Mouse (Mus musculus) MEL (cell line): ENCODE data around the gene Nfatc3. TPM values are rescaled to one million over a fixed set of nuclear protein-coding genes. Genes with fewer than 3 reads are reported as not detected.
"Not testable (repeated sequence)": the region's sequence is repeated elsewhere in the genome, so short reads cannot be mapped to it uniquely, and the experiment has no call there.

ENCODE experiments used
- DNase-seq: peaks from one replicate; pipeline ENCODE4 v3.0.0; 2011; ENCODE audit warnings: low read depth, low spot score
- H3K27ac ChIP-seq: 2 replicates; pipeline ENCODE4 v1.5.1; 2012; ENCODE audit warnings: low read depth, mild to moderate bottlenecking, control low read depth, low read length, moderate library complexity; ENCODE audit not compliant: control insufficient read depth
- H3K27me3 ChIP-seq, 2 experiments: fragments of 150-350 bp in 1 of 2; sonication (generic) in 1 of 2; 2 replicates each; pipeline ENCODE4 v1.6.1; 2012; ENCODE audit warnings: low read length in 2 of 2, mild to moderate bottlenecking in 2 of 2, improper control_type of control experiment in 1 of 2, moderate library complexity in 1 of 2; ENCODE audit not compliant: insufficient read depth in 2 of 2, control insufficient read depth in 1 of 2
- H3K36me3 ChIP-seq, 2 experiments: 2 replicates each; pipeline ENCODE4 v1.6.1; 2012 to 2014; ENCODE audit warnings: low read length in 2 of 2, improper control_type of control experiment in 1 of 2, inconsistent platforms in 1 of 2, mild to moderate bottlenecking in 1 of 2; ENCODE audit not compliant: insufficient read depth in 2 of 2, control insufficient read depth in 1 of 2
- H3K4me1 ChIP-seq, 2 experiments: fragments of 150-350 bp in 1 of 2; sonication (generic) in 1 of 2; 2 replicates each; pipeline ENCODE4 v1.6.1; 2012; ENCODE audit warnings: low read length in 2 of 2, improper control_type of control experiment in 1 of 2, mild to moderate bottlenecking in 1 of 2; ENCODE audit not compliant: insufficient read depth in 2 of 2, control insufficient read depth in 1 of 2
- H3K4me3 ChIP-seq, 2 experiments: fragments of 150-350 bp in 1 of 2; sonication (generic) in 1 of 2; 2 replicates each; pipeline ENCODE4 v1.5.1; 2012; ENCODE audit warnings: low read depth in 2 of 2, low read length in 2 of 2, mild to moderate bottlenecking in 2 of 2, moderate library complexity in 2 of 2, control low read depth in 1 of 2, improper control_type of control experiment in 1 of 2; ENCODE audit not compliant: control insufficient read depth in 1 of 2, insufficient read depth in 1 of 2
- H3K79me2 ChIP-seq: 2 replicates; pipeline ENCODE4 v1.6.1; 2012; ENCODE audit warnings: mild to moderate bottlenecking, low read length, moderate library complexity; ENCODE audit not compliant: control insufficient read depth, poor library complexity, insufficient read depth
- H3K9ac ChIP-seq: 2 replicates; pipeline ENCODE4 v1.6.1; 2012; ENCODE audit warnings: low read depth, mild to moderate bottlenecking, control low read depth, low read length, moderate library complexity; ENCODE audit not compliant: control insufficient read depth, poor library complexity, severe bottlenecking
- H3K9me3 ChIP-seq: fragments of 150-350 bp; sonication (generic); replicated peaks from 2 replicates; pipeline ENCODE4 v1.6.1; 2012; ENCODE audit warnings: mild to moderate bottlenecking, low read length, improper control_type of control experiment, moderate library complexity; ENCODE audit not compliant: insufficient read depth
- CTCF ChIP-seq, 3 experiments: IDR thresholded peaks in 2 of 3; conservative IDR thresholded peaks in 1 of 3; 2 replicates each; pipeline ENCODE4 v1.5.1; 2011 to 2012; ENCODE audit warnings: low read length in 3 of 3, low read depth in 2 of 3, mild to moderate bottlenecking in 2 of 3, improper control_type of control experiment in 1 of 3, inconsistent platforms in 1 of 3, mixed read lengths in 1 of 3, moderate library complexity in 1 of 3; ENCODE audit not compliant: control insufficient read depth in 1 of 3, insufficient read depth in 1 of 3, poor library complexity in 1 of 3, severe bottlenecking in 1 of 3
- ELF1 ChIP-seq: IDR thresholded peaks from 2 replicates; pipeline ENCODE4 v1.6.1; 2014; ENCODE audit warnings: low read depth, mild to moderate bottlenecking, inconsistent platforms, low read length, improper control_type of control experiment, moderate library complexity
- EP300 ChIP-seq, 2 experiments: IDR thresholded peaks; 2 replicates each; pipeline ENCODE4 v1.6.1; 2011; ENCODE audit warnings: improper control_type of control experiment in 2 of 2, low read length in 2 of 2, low read depth in 1 of 2, mild to moderate bottlenecking in 1 of 2
- ETS1 ChIP-seq: IDR thresholded peaks from 2 replicates; pipeline ENCODE4 v1.6.1; 2012; ENCODE audit warnings: low read depth, mild to moderate bottlenecking, inconsistent platforms, low read length, improper control_type of control experiment, moderate library complexity
- GATA1 ChIP-seq: IDR thresholded peaks from 2 replicates; pipeline ENCODE4 v1.6.1; 2011; ENCODE audit warnings: low read depth, low read length, improper control_type of control experiment
- HCFC1 ChIP-seq: IDR thresholded peaks from 2 replicates; pipeline ENCODE4 v1.6.1; 2012; ENCODE audit warnings: low read depth, mild to moderate bottlenecking, inconsistent platforms, low read length, improper control_type of control experiment, moderate library complexity
- JUND ChIP-seq: IDR thresholded peaks from 2 replicates; pipeline ENCODE4 v1.6.1; 2011; ENCODE audit warnings: low read depth, mild to moderate bottlenecking, improper control_type of control experiment, low read length
- KAT2A ChIP-seq: conservative IDR thresholded peaks from 2 replicates; pipeline ENCODE4 v1.6.1; 2012; ENCODE audit warnings: low read depth, low read length, improper control_type of control experiment, inconsistent platforms
- MAFK ChIP-seq: IDR thresholded peaks from 2 replicates; pipeline ENCODE4 v1.6.1; 2011; ENCODE audit warnings: low read depth, mild to moderate bottlenecking, low read length, improper control_type of control experiment, borderline replicate concordance
- MAX ChIP-seq: IDR thresholded peaks from 2 replicates; pipeline ENCODE4 v1.6.1; 2011; ENCODE audit warnings: low read length, improper control_type of control experiment
- MAZ ChIP-seq: IDR thresholded peaks from 2 replicates; pipeline ENCODE4 v1.6.1; 2012; ENCODE audit warnings: low read depth, mild to moderate bottlenecking, inconsistent platforms, low read length, improper control_type of control experiment
- MYB ChIP-seq: IDR thresholded peaks from 2 replicates; pipeline ENCODE4 v1.6.1; 2011; ENCODE audit warnings: mild to moderate bottlenecking, low read depth, low read length, improper control_type of control experiment
- MYC ChIP-seq: IDR thresholded peaks from 2 replicates; pipeline ENCODE4 v1.6.1; 2011; ENCODE audit warnings: low read depth, mild to moderate bottlenecking, low read length, improper control_type of control experiment, moderate library complexity
- NRF1 ChIP-seq: IDR thresholded peaks from 2 replicates; pipeline ENCODE4 v1.6.1; 2014; ENCODE audit warnings: low read depth, mild to moderate bottlenecking, inconsistent platforms, low read length, improper control_type of control experiment, moderate library complexity; ENCODE audit not compliant: poor library complexity, insufficient read depth, severe bottlenecking
- POLR2A ChIP-seq, 2 experiments: IDR thresholded peaks; 2 replicates each; pipeline ENCODE4 v1.6.1; 2011 to 2012; ENCODE audit warnings: low read length in 2 of 2, mild to moderate bottlenecking in 2 of 2, control low read depth in 1 of 2, improper control_type of control experiment in 1 of 2, low read depth in 1 of 2, moderate library complexity in 1 of 2; ENCODE audit not compliant: control insufficient read depth in 1 of 2, insufficient read depth in 1 of 2, poor library complexity in 1 of 2
- RAD21 ChIP-seq: IDR thresholded peaks from 2 replicates; pipeline ENCODE4 v1.6.1; 2011; ENCODE audit warnings: mild to moderate bottlenecking, low read depth, low read length, improper control_type of control experiment
- RCOR1 ChIP-seq: IDR thresholded peaks from 2 replicates; pipeline ENCODE4 v1.6.1; 2012; ENCODE audit warnings: low read depth, mild to moderate bottlenecking, inconsistent platforms, low read length, improper control_type of control experiment
- SIN3A ChIP-seq: IDR thresholded peaks from 2 replicates; pipeline ENCODE4 v1.6.1; 2012; ENCODE audit warnings: low read length, improper control_type of control experiment, inconsistent platforms
- TAL1 ChIP-seq: IDR thresholded peaks from 2 replicates; pipeline ENCODE4 v1.6.1; 2012; ENCODE audit warnings: mild to moderate bottlenecking, inconsistent platforms, low read length, moderate library complexity, mixed read lengths
- TBP ChIP-seq: IDR thresholded peaks from 2 replicates; pipeline ENCODE4 v1.8.0; 2011; ENCODE audit warnings: low read depth, low read length, improper control_type of control experiment
- TCF12 ChIP-seq: IDR thresholded peaks from 2 replicates; pipeline ENCODE4 v1.6.1; 2014; ENCODE audit warnings: low read depth, mild to moderate bottlenecking, inconsistent platforms, low read length, improper control_type of control experiment, moderate library complexity
- UBTF ChIP-seq: IDR thresholded peaks from 2 replicates; pipeline ENCODE4 v1.6.1; 2012; ENCODE audit warnings: low read depth, mild to moderate bottlenecking, inconsistent platforms, low read length, improper control_type of control experiment, moderate library complexity, borderline replicate concordance; ENCODE audit not compliant: insufficient read depth
- ZNF384 ChIP-seq: IDR thresholded peaks from 2 replicates; pipeline ENCODE4 v1.6.1; 2012; ENCODE audit warnings: low read depth, mild to moderate bottlenecking, inconsistent platforms, low read length, improper control_type of control experiment
- polyA plus RNA-seq, 2 experiments: library from polyadenylated mRNA; stranded (reverse) in 1 of 2; unstranded in 1 of 2; fragments of >175 nt in 1 of 2; fragments of >200 nt in 1 of 2; gene quantifications; 2 replicates each; pipeline versions ENCODE4 v1.2.1 to v1.2.4; 2012; ENCODE audit warnings: low replicate concordance in 2 of 2, low read depth in 1 of 2; ENCODE audit not compliant: insufficient read length in 2 of 2, insufficient read depth in 1 of 2, missing spikeins in 1 of 2
- total RNA-seq: library from RNA; depleted of rRNA; stranded (reverse); fragments of 300-350 nt; gene quantifications from 2 replicates; pipeline ENCODE4 v1.2.3, GENCODE M21; 2012

The Nfatc3 gene
- total and polyA plus RNA-seq, 3 experiments, result 14.4 to 59.3 (median 50.2) TPM

DNA sequence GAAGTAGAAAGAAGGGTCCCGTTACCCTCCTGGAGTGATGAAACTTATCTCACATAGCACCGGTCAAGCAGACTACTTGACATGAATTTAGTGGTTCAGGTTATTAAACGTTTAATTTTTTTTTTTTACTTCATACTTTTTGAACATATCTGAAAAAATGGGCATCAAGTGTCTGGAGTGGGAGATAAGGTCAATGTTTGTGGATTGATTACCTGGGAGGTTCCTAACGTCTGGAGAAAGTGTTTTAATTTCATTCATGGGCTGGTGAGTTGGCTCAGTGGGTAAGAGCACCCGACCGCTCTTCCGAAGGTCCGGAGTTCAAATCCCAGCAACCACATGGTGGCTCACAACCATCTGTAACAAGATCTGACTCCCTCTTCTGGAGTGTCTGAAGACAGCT, 46.4 kb upstream of the Nfatc3 start:
- H3K27me3 ChIP-seq, H3K9me3 ChIP-seq: not testable (repeated sequence)
- DNase-seq, result peak; percentile 63
- H3K79me2 ChIP-seq, result peaks cover 16% of the 10 kb centered on the region
- H3K36me3 ChIP-seq, result peaks cover 0 to 24% of the 10 kb centered on the region in 2 experiments; a peak in 3 of 4 replicates
- H3K4me1 ChIP-seq, result peaks cover 7 to 21% of the 10 kb centered on the region in 2 experiments
- peak overlapping the region; percentile 88 for H3K9ac ChIP-seq
- peak overlapping the region; percentile 66 to 92 for H3K4me3 ChIP-seq
- peak overlapping the region; percentile 82 for H3K27ac ChIP-seq
- TF ChIP-seq ZNF384 (peak; percentile 29; the same call in 1 of the 2 replicates), EP300 (IDR thresholded peaks at IDR 0.05; ENCODE audit: low read depth in 1 of 2, low read length in 2 of 2) (peak in 1 of 2 experiments; percentile 58; a peak in 1 of 4 replicates), TBP (peak; percentile 92), SIN3A (peak; percentile 41), TAL1 (peak; percentile 33), TCF12 (peak; percentile 42; the same call in 1 of the 2 replicates), GATA1 (peak; percentile 63)

DNA sequence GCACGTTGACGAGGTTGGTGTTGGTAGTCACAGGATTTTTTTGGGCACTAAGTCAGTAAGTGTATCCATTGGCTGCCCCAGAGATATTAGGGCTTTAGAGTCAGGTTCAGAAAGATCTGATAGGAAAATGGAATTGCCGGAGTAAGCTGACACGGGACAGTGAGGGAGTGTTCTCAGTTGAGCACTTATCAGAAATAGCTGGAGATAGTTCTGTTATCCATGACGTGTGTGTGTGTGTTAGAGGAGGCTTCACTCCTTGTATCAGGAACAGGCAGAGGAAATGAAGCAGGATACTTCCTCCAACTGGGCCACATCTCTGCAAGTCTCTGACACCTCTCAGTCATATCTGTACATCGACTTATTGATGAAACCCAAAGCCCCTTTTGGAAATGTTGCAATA, 42.4 kb upstream of the Nfatc3 start:
- Histone ChIP-seq H3K4me1 (peaks cover 15 to 19% of the 10 kb centered on the region in 2 experiments), H3K27ac (peak overlapping the region; percentile 38), H3K36me3 (peaks cover 0 to 29% of the 10 kb centered on the region in 2 experiments; a peak in 3 of 4 replicates)

DNA sequence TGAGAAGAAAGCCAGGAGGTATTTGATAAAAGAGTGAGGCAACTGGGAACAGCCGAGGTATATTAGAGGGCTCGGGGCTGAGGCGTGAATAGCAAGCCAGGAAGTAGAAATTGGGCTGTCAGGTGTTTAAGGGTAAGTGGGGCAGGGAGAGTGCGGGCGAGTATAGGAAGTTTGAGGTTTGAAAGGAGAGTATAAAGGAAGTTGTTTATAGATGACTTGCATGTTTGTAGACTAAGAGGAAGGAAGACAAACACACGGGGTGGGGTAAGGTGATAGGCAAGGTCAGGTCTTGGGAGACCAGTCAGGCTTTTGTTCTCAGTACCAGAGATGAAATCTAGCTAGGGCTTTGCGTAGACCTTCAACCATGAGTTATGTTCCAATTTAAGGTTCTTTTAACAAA, 41.5 kb upstream of the Nfatc3 start:
- TF ChIP-seq ZNF384 (no peak), POLR2A (IDR thresholded peaks at IDR 0.05; ENCODE audit: control insufficient read depth in 1 of 2, insufficient read depth in 1 of 2, low read depth in 1 of 2, low read length in 2 of 2, poor library complexity in 1 of 2) (peak in 1 of 2 experiments; percentile 28; a peak in 1 of 4 replicates), KAT2A (0 out of 2 replicates have a peak, but pooled peaks have one; percentile 20), NRF1 (no peak), TCF12 (peak; percentile 34; the same call in 1 of the 2 replicates), MAZ (0 out of 2 replicates have a peak, but pooled peaks have one; percentile 36), MYB (no peak), EP300 (IDR thresholded peaks at IDR 0.05; ENCODE audit: low read depth in 1 of 2, low read length in 2 of 2) (peak; percentile 68 to 74), MAX (peak; percentile 46; the same call in 1 of the 2 replicates), MAFK (no peak), GATA1 (peak; percentile 33; the same call in 1 of the 2 replicates), ETS1 (peak; percentile 67), JUND (no peak), ELF1 (0 out of 2 replicates have a peak, but pooled peaks have one; percentile 34), HCFC1 (peak; percentile 31; the same call in 1 of the 2 replicates), TAL1 (peak; percentile 30; the same call in 1 of the 2 replicates), MYC (peak; percentile 47; the same call in 1 of the 2 replicates)
- H3K9ac ChIP-seq, result peak overlapping the region; percentile 24; the same call in 1 of the 2 replicates
- H3K27ac ChIP-seq, result peak overlapping the region; percentile 58
- peaks cover 15 to 19% of the 10 kb centered on the region in 2 experiments for H3K4me1 ChIP-seq
- H3K79me2 ChIP-seq, result no peaks in the 10 kb centered on the region
- no peaks in the 10 kb centered on the region for H3K27me3 ChIP-seq
- H3K4me3 ChIP-seq, result no peak overlapping the region; a peak in 1 of 4 replicates
- H3K9me3 ChIP-seq, result no peaks in the 10 kb centered on the region
- DNase-seq, result peak; percentile 76
- peaks cover 0 to 29% of the 10 kb centered on the region in 2 experiments; a peak in 3 of 4 replicates for H3K36me3 ChIP-seq

More for the DNA sequence above, 42.4 kb upstream of the Nfatc3 start:
- peak; percentile 55 for DNase-seq
- H3K79me2 ChIP-seq, result no peaks in the 10 kb centered on the region
- no peak overlapping the region for H3K9ac ChIP-seq
- no peaks in the 10 kb centered on the region for H3K27me3 ChIP-seq
- H3K4me3 ChIP-seq, result no peak overlapping the region
- no peaks in the 10 kb centered on the region for H3K9me3 ChIP-seq
- TF ChIP-seq EP300 (IDR thresholded peaks at IDR 0.05; ENCODE audit: low read depth in 1 of 2, low read length in 2 of 2) (peak; percentile 18 to 56; a peak in 1 of 4 replicates), RCOR1 (peak; percentile 16; the same call in 1 of the 2 replicates), GATA1 (peak; percentile 76), RAD21 (no peak), UBTF (no peak), ETS1 (peak; percentile 64; the same call in 1 of the 2 replicates), CTCF (IDR thresholded peaks at IDR 0.05 in 2 of 3, conservative IDR thresholded peaks at IDR 0.05 in 1 of 3; ENCODE audit: control insufficient read depth in 1 of 3, insufficient read depth in 1 of 3, low read depth in 2 of 3, low read length in 3 of 3, poor library complexity in 1 of 3, severe bottlenecking in 1 of 3) (no peak), SIN3A (peak; percentile 9; the same call in 1 of the 2 replicates)
